Mouse (Mus musculus): ENCODE data around the gene Xpc.

- no peak for TF ChIP-seq POLR2A (IDR thresholded peaks at IDR 0.05; ENCODE audit: low read depth, low read length)
- TF ChIP-seq CTCF (IDR thresholded peaks at IDR 0.05; ENCODE audit: extremely low read depth, insufficient read length, insufficient replicate concordance, low read depth, low read length), result no peak
Observed at GRCm38 (mm10) chr6:91449472-91450225, 66.0 kb downstream of the Xpc start.

All from small intestine, adult 2 months (tissue).